Mouse (Mus musculus): ENCODE data around the gene Jdp2.

The Jdp2 gene

GRCm38 (mm10) chr12:85686466-85687216 lies 87.8 kb downstream of the Jdp2 start, which contains the start of gene Batf:
Batf (plus strand) TSS chr12:85686669.
- no peak for DNase-seq (ENCODE audit: low spot score in 2 of 2)

GRCm38 (mm10) chr12:85687217-85687533 lies 88.3 kb downstream of the Jdp2 start:
- no peak for DNase-seq (ENCODE audit: low spot score in 2 of 2)

GRCm38 (mm10) chr12:85687846-85688245 lies 89.0 kb downstream of the Jdp2 start:
- DNase-seq (ENCODE audit: low spot score in 2 of 2), result no peak

Measured in frontal cortex, postnatal 25 days (tissue).